In genomic region chr7:15839578-15839977, GRCm38 (mm10) we compare ENCODE assay signal across 16 mouse cellular contexts.
"Had no signal": no experiment of that assay in that cellular context is flagged by ENCODE, and none has a peak within 500 bp of the region (broad histone marks: within the 10 kb centered on the region; RNA-seq: fewer than 3 reads in every experiment).

Gene Obox6, minus strand, starts transcription at chr7:15839678.

- DNase-seq: heart, postnatal 10 days; heart, postnatal 14 days; heart, postnatal 36 days; heart, postnatal 4 days; kidney, adult 11 months; kidney, adult 18-20 months; kidney, adult 2 months; kidney, adult 8-10 months; kidney, adult 9 months; kidney, postnatal 10 days; kidney, postnatal 14 days; kidney, postnatal 25 days; kidney, postnatal 36 days; kidney, postnatal 4 days; layer of hippocampus, adult 9-11 months; layer of hippocampus, postnatal 36 days had no signal
